Mouse (Mus musculus): ENCODE data around the gene Vcam1. TPM values are rescaled to one million over a fixed set of nuclear protein-coding genes. Genes with fewer than 3 reads are reported as not detected.

The Vcam1 gene
- polyA plus RNA-seq, 1 experiment from 2014 or later, result 93.4 TPM

- no peaks in the 10 kb centered on the region for H3K4me1 ChIP-seq (ENCODE audit: insufficient read depth)
- 60% methylated on average over 7 of the region's 7 CpGs for WGBS (ENCODE audit: insufficient replicate concordance)
- DNase-seq (no peak), ATAC-seq (no peak)
- no peak overlapping the region for H3K4me3 ChIP-seq (ENCODE audit: low read depth, low read length)
- H3K9me3 ChIP-seq (ENCODE audit: low read length), result no peaks in the 10 kb centered on the region
- H3K4me2 ChIP-seq (ENCODE audit: low read depth, low read length), result no peak overlapping the region
- no peaks in the 10 kb centered on the region for H3K36me3 ChIP-seq (replicated peaks; ENCODE audit: insufficient read depth, low read length)
- no peak overlapping the region for H3K9ac ChIP-seq (replicated peaks)
- TF ChIP-seq EP300 (IDR thresholded peaks at IDR 0.05; ENCODE audit: low read depth), result no peak
- TF ChIP-seq CTCF (IDR thresholded peaks at IDR 0.05; ENCODE audit: low read depth), result peak; percentile 11; the same call in 1 of the 2 replicates
- no peak overlapping the region for H3K27ac ChIP-seq (ENCODE audit: low read depth)
- no peaks in the 10 kb centered on the region for H3K27me3 ChIP-seq (ENCODE audit: insufficient read depth, low read length)
Measured at GRCm38 (mm10) chr3:116080939-116081676, 48.4 kb downstream of the Vcam1 start.

- Histone ChIP-seq H3K4me2 (ENCODE audit: low read depth, low read length) (no peak overlapping the region), H3K4me3 (ENCODE audit: low read depth, low read length) (no peak overlapping the region), H3K9me3 (ENCODE audit: low read length) (no peaks in the 10 kb centered on the region), H3K36me3 (replicated peaks; ENCODE audit: insufficient read depth, low read length) (no peaks in the 10 kb centered on the region), H3K27ac (ENCODE audit: low read depth) (no peak overlapping the region), H3K27me3 (ENCODE audit: insufficient read depth, low read length) (no peaks in the 10 kb centered on the region), H3K4me1 (ENCODE audit: insufficient read depth) (no peaks in the 10 kb centered on the region), H3K9ac (replicated peaks) (no peak overlapping the region)
- no peak for DNase-seq
- 52% methylated on average over 8 of the region's 8 CpGs for WGBS (ENCODE audit: insufficient replicate concordance)
- no peak for ATAC-seq
- TF ChIP-seq CTCF (IDR thresholded peaks at IDR 0.05; ENCODE audit: low read depth) (no peak), EP300 (IDR thresholded peaks at IDR 0.05; ENCODE audit: low read depth) (no peak)
Measured at GRCm38 (mm10) chr3:116080166-116080788, 49.2 kb downstream of the Vcam1 start.

- no peaks in the 10 kb centered on the region for H3K36me3 ChIP-seq (replicated peaks; ENCODE audit: insufficient read depth, low read length)
- H3K9ac ChIP-seq (replicated peaks), result no peak overlapping the region
- DNase-seq, result no peak
- H3K4me1 ChIP-seq (ENCODE audit: insufficient read depth), result no peaks in the 10 kb centered on the region
- no peaks in the 10 kb centered on the region for H3K9me3 ChIP-seq (ENCODE audit: low read length)
- H3K4me3 ChIP-seq (ENCODE audit: low read depth, low read length), result no peak overlapping the region
- TF ChIP-seq EP300 (IDR thresholded peaks at IDR 0.05; ENCODE audit: low read depth) (no peak), CTCF (IDR thresholded peaks at IDR 0.05; ENCODE audit: low read depth) (peak; percentile 32)
- no peak for ATAC-seq
- 56% methylated on average over 4 of the region's 4 CpGs for WGBS (ENCODE audit: insufficient replicate concordance)
- no peaks in the 10 kb centered on the region for H3K27me3 ChIP-seq (ENCODE audit: insufficient read depth, low read length)
- no peak overlapping the region for H3K4me2 ChIP-seq (ENCODE audit: low read depth, low read length)
- H3K27ac ChIP-seq (ENCODE audit: low read depth), result no peak overlapping the region
Measured at GRCm38 (mm10) chr3:116078490-116078889, 51.0 kb downstream of the Vcam1 start.

- Histone ChIP-seq H3K9me3 (ENCODE audit: low read length) (no peaks in the 10 kb centered on the region), H3K36me3 (replicated peaks; ENCODE audit: insufficient read depth, low read length) (no peaks in the 10 kb centered on the region), H3K27me3 (ENCODE audit: insufficient read depth, low read length) (no peaks in the 10 kb centered on the region), H3K27ac (ENCODE audit: low read depth) (no peak overlapping the region), H3K4me2 (ENCODE audit: low read depth, low read length) (no peak overlapping the region), H3K9ac (replicated peaks) (no peak overlapping the region), H3K4me1 (ENCODE audit: insufficient read depth) (0 out of 2 replicates have a peak, but pooled peaks cover 2% of the 10 kb centered on the region), H3K4me3 (ENCODE audit: low read depth, low read length) (no peak overlapping the region)
- ATAC-seq (no peak), DNase-seq (no peak)
- TF ChIP-seq CTCF (IDR thresholded peaks at IDR 0.05; ENCODE audit: low read depth) (no peak), EP300 (IDR thresholded peaks at IDR 0.05; ENCODE audit: low read depth) (no peak)
- 61% methylated on average over 2 of the region's 2 CpGs for WGBS (ENCODE audit: insufficient replicate concordance)
Measured at GRCm38 (mm10) chr3:116076739-116077138, 52.7 kb downstream of the Vcam1 start.

GRCm38 (mm10) chr3:116072584-116072983 is 56.9 kb downstream of the Vcam1 start:
- WGBS (ENCODE audit: insufficient replicate concordance), result 52% methylated on average over 2 of the region's 2 CpGs
- ATAC-seq (no peak), DNase-seq (no peak)
- Histone ChIP-seq H3K4me1 (ENCODE audit: insufficient read depth) (0 out of 2 replicates have a peak, but pooled peaks cover 2% of the 10 kb centered on the region), H3K4me2 (ENCODE audit: low read depth, low read length) (no peak overlapping the region), H3K4me3 (ENCODE audit: low read depth, low read length) (no peak overlapping the region), H3K27ac (ENCODE audit: low read depth) (no peak overlapping the region), H3K36me3 (replicated peaks; ENCODE audit: insufficient read depth, low read length) (no peaks in the 10 kb centered on the region), H3K27me3 (ENCODE audit: insufficient read depth, low read length) (no peaks in the 10 kb centered on the region), H3K9ac (replicated peaks) (no peak overlapping the region), H3K9me3 (ENCODE audit: low read length) (no peaks in the 10 kb centered on the region)
- TF ChIP-seq EP300 (IDR thresholded peaks at IDR 0.05; ENCODE audit: low read depth), result no peak
- no peak for TF ChIP-seq CTCF (IDR thresholded peaks at IDR 0.05; ENCODE audit: low read depth)

GRCm38 (mm10) chr3:116062141-116062540 is 67.3 kb downstream of the Vcam1 start:
- Histone ChIP-seq H3K4me2 (ENCODE audit: low read depth, low read length) (no peak overlapping the region), H3K9me3 (ENCODE audit: low read length) (no peaks in the 10 kb centered on the region), H3K4me3 (ENCODE audit: low read depth, low read length) (no peak overlapping the region), H3K27ac (ENCODE audit: low read depth) (no peak overlapping the region), H3K36me3 (replicated peaks; ENCODE audit: insufficient read depth, low read length) (no peaks in the 10 kb centered on the region), H3K9ac (replicated peaks) (no peak overlapping the region), H3K4me1 (ENCODE audit: insufficient read depth) (no peaks in the 10 kb centered on the region), H3K27me3 (ENCODE audit: insufficient read depth, low read length) (no peaks in the 10 kb centered on the region)
- no peak for DNase-seq
- TF ChIP-seq CTCF (IDR thresholded peaks at IDR 0.05; ENCODE audit: low read depth) (no peak), EP300 (IDR thresholded peaks at IDR 0.05; ENCODE audit: low read depth) (no peak)
- 83% methylated on average over 2 of the region's 2 CpGs for WGBS (ENCODE audit: insufficient replicate concordance)
- ATAC-seq, result no peak
